Mouse (Mus musculus): ENCODE measurements around the gene Srgap2. TPM values are rescaled to one million over a fixed set of nuclear protein-coding genes. Genes with fewer than 3 reads are reported as not detected.

Srgap2 gene
- total and polyA plus RNA-seq, 2 experiments = 6.6 to 7.4 TPM

GRCm38 (mm10) chr1:131327167-131327566 is 200.0 kb downstream of the Srgap2 start:
- no peak overlapping the region for H3K27ac ChIP-seq (replicated peaks; ENCODE audit: insufficient read depth, low read depth, low read length)
- H3K79me2 ChIP-seq (ENCODE audit: control insufficient read depth, insufficient read depth, low read length) = no peaks in the 10 kb centered on the region
- H3K27me3 ChIP-seq (ENCODE audit: control insufficient read depth, insufficient read depth, low read length) = no peaks in the 10 kb centered on the region
- no peak overlapping the region for H3K9ac ChIP-seq (ENCODE audit: low read depth, low read length)
- H3K4me1 ChIP-seq (ENCODE audit: control insufficient read depth, insufficient read depth, low read length) = no peaks in the 10 kb centered on the region
- no peak overlapping the region for H3K4me3 ChIP-seq (ENCODE audit: insufficient read depth, low read depth, low read length)
- TF ChIP-seq CTCF (IDR thresholded peaks at IDR 0.05; ENCODE audit: low read depth, low read length) (no peak), POLR2A (IDR thresholded peaks at IDR 0.05; ENCODE audit: extremely low read depth, insufficient read depth, low read length) (no peak)
- H3K36me3 ChIP-seq (ENCODE audit: control insufficient read depth, insufficient read depth, low read length) = peaks cover 22% of the 10 kb centered on the region
- no peak for DNase-seq (ENCODE audit: extremely low read depth, low read depth, low spot score)
- WGBS = 97% methylated on average over 1 of the region's 1 CpGs

- TF ChIP-seq POLR2A (IDR thresholded peaks at IDR 0.05; ENCODE audit: extremely low read depth, insufficient read depth, low read length) (no peak), CTCF (IDR thresholded peaks at IDR 0.05; ENCODE audit: low read depth, low read length) (no peak)
- Histone ChIP-seq H3K27ac (replicated peaks; ENCODE audit: insufficient read depth, low read depth, low read length) (no peak overlapping the region), H3K79me2 (ENCODE audit: control insufficient read depth, insufficient read depth, low read length) (no peaks in the 10 kb centered on the region), H3K4me1 (ENCODE audit: control insufficient read depth, insufficient read depth, low read length) (no peaks in the 10 kb centered on the region), H3K9ac (ENCODE audit: low read depth, low read length) (no peak overlapping the region), H3K36me3 (ENCODE audit: control insufficient read depth, insufficient read depth, low read length) (peaks cover 19% of the 10 kb centered on the region), H3K27me3 (ENCODE audit: control insufficient read depth, insufficient read depth, low read length) (no peaks in the 10 kb centered on the region), H3K4me3 (ENCODE audit: insufficient read depth, low read depth, low read length) (no peak overlapping the region)
- no peak for DNase-seq (ENCODE audit: extremely low read depth, low read depth, low spot score)
- WGBS = 83% methylated on average over 3 of the region's 3 CpGs
Observed at GRCm38 (mm10) chr1:131324816-131325463, 202.2 kb downstream of the Srgap2 start.

- H3K9ac ChIP-seq (ENCODE audit: low read depth, low read length) = no peak overlapping the region
- TF ChIP-seq POLR2A (IDR thresholded peaks at IDR 0.05; ENCODE audit: extremely low read depth, insufficient read depth, low read length) (no peak), CTCF (IDR thresholded peaks at IDR 0.05; ENCODE audit: low read depth, low read length) (no peak)
- 91% methylated on average over 3 of the region's 3 CpGs for WGBS
Observed at GRCm38 (mm10) chr1:131319598-131320330, 207.4 kb downstream of the Srgap2 start.

GRCm38 (mm10) chr1:131318397-131318796 is 208.8 kb downstream of the Srgap2 start:
- no peak for DNase-seq (ENCODE audit: extremely low read depth, low read depth, low spot score)
- Histone ChIP-seq H3K27me3 (ENCODE audit: control insufficient read depth, insufficient read depth, low read length) (no peaks in the 10 kb centered on the region), H3K9ac (ENCODE audit: low read depth, low read length) (no peak overlapping the region), H3K36me3 (ENCODE audit: control insufficient read depth, insufficient read depth, low read length) (peaks cover 47% of the 10 kb centered on the region), H3K79me2 (ENCODE audit: control insufficient read depth, insufficient read depth, low read length) (no peaks in the 10 kb centered on the region), H3K4me3 (ENCODE audit: insufficient read depth, low read depth, low read length) (no peak overlapping the region), H3K27ac (replicated peaks; ENCODE audit: insufficient read depth, low read depth, low read length) (no peak overlapping the region), H3K4me1 (ENCODE audit: control insufficient read depth, insufficient read depth, low read length) (no peaks in the 10 kb centered on the region)
- TF ChIP-seq CTCF (IDR thresholded peaks at IDR 0.05; ENCODE audit: low read depth, low read length) (no peak), POLR2A (IDR thresholded peaks at IDR 0.05; ENCODE audit: extremely low read depth, insufficient read depth, low read length) (no peak)
- WGBS = 84% methylated on average over 2 of the region's 2 CpGs

More at GRCm38 (mm10) chr1:131319598-131320330, 207.4 kb downstream of the Srgap2 start:
- Histone ChIP-seq H3K79me2 (ENCODE audit: control insufficient read depth, insufficient read depth, low read length) (no peaks in the 10 kb centered on the region), H3K27ac (replicated peaks; ENCODE audit: insufficient read depth, low read depth, low read length) (no peak overlapping the region), H3K4me3 (ENCODE audit: insufficient read depth, low read depth, low read length) (no peak overlapping the region), H3K4me1 (ENCODE audit: control insufficient read depth, insufficient read depth, low read length) (no peaks in the 10 kb centered on the region), H3K27me3 (ENCODE audit: control insufficient read depth, insufficient read depth, low read length) (no peaks in the 10 kb centered on the region), H3K36me3 (ENCODE audit: control insufficient read depth, insufficient read depth, low read length) (peaks cover 45% of the 10 kb centered on the region)
- no peak for DNase-seq (ENCODE audit: extremely low read depth, low read depth, low spot score)

GRCm38 (mm10) chr1:131317625-131318024 is 209.5 kb downstream of the Srgap2 start:
- H3K36me3 ChIP-seq (ENCODE audit: control insufficient read depth, insufficient read depth, low read length) = peaks cover 51% of the 10 kb centered on the region
- no peak overlapping the region for H3K27ac ChIP-seq (replicated peaks; ENCODE audit: insufficient read depth, low read depth, low read length)
- no peak for DNase-seq (ENCODE audit: extremely low read depth, low read depth, low spot score)
- no peak overlapping the region for H3K9ac ChIP-seq (ENCODE audit: low read depth, low read length)
- no peak for TF ChIP-seq POLR2A (IDR thresholded peaks at IDR 0.05; ENCODE audit: extremely low read depth, insufficient read depth, low read length)
- no peaks in the 10 kb centered on the region for H3K4me1 ChIP-seq (ENCODE audit: control insufficient read depth, insufficient read depth, low read length)
- no peak overlapping the region for H3K4me3 ChIP-seq (ENCODE audit: insufficient read depth, low read depth, low read length)
- H3K27me3 ChIP-seq (ENCODE audit: control insufficient read depth, insufficient read depth, low read length) = no peaks in the 10 kb centered on the region
- no peaks in the 10 kb centered on the region for H3K79me2 ChIP-seq (ENCODE audit: control insufficient read depth, insufficient read depth, low read length)
- WGBS = 73% methylated on average over 5 of the region's 5 CpGs

GRCm38 (mm10) chr1:131311284-131311683 is 215.9 kb downstream of the Srgap2 start:
- Histone ChIP-seq H3K79me2 (ENCODE audit: control insufficient read depth, insufficient read depth, low read length) (no peaks in the 10 kb centered on the region), H3K4me1 (ENCODE audit: control insufficient read depth, insufficient read depth, low read length) (no peaks in the 10 kb centered on the region), H3K27ac (replicated peaks; ENCODE audit: insufficient read depth, low read depth, low read length) (no peak overlapping the region), H3K9ac (ENCODE audit: low read depth, low read length) (no peak overlapping the region), H3K27me3 (ENCODE audit: control insufficient read depth, insufficient read depth, low read length) (no peaks in the 10 kb centered on the region), H3K36me3 (ENCODE audit: control insufficient read depth, insufficient read depth, low read length) (peaks cover 38% of the 10 kb centered on the region), H3K4me3 (ENCODE audit: insufficient read depth, low read depth, low read length) (no peak overlapping the region)
- DNase-seq (ENCODE audit: extremely low read depth, low read depth, low spot score) = no peak
- WGBS = 95% methylated on average over 3 of the region's 3 CpGs
- TF ChIP-seq POLR2A (IDR thresholded peaks at IDR 0.05; ENCODE audit: extremely low read depth, insufficient read depth, low read length) (no peak), CTCF (IDR thresholded peaks at IDR 0.05; ENCODE audit: low read depth, low read length) (no peak)
